Mouse (Mus musculus) CH12.LX (cell line): ENCODE measurements around the gene Srsf12.

Source experiments
- BHLHE40 ChIP-seq: IDR thresholded peaks from 2 replicates; pipeline ENCODE4 v1.6.1; 2011; ENCODE audit warnings: mild to moderate bottlenecking, low read depth, low read length, improper control_type of control experiment
- CHD1 ChIP-seq: IDR thresholded peaks from 2 replicates; pipeline ENCODE4 v1.6.1; 2012; ENCODE audit warnings: low read depth, low read length, improper control_type of control experiment, inconsistent platforms
- CHD2 ChIP-seq: IDR thresholded peaks from 2 replicates; pipeline ENCODE4 v1.6.1; 2011; ENCODE audit warnings: low read length, improper control_type of control experiment
- CTCF ChIP-seq, 2 experiments: IDR thresholded peaks in 1 of 2; conservative IDR thresholded peaks in 1 of 2; 2 replicates each; pipeline ENCODE4 v1.5.1; 2011 to 2012; ENCODE audit warnings: low read depth in 2 of 2, low read length in 2 of 2, improper control_type of control experiment in 1 of 2, inconsistent platforms in 1 of 2, mild to moderate bottlenecking in 1 of 2, moderate library complexity in 1 of 2
- GABPA ChIP-seq: IDR thresholded peaks from 2 replicates; pipeline ENCODE4 v1.6.1; 2012; ENCODE audit warnings: low read depth, low read length, improper control_type of control experiment, inconsistent platforms; ENCODE audit not compliant: insufficient replicate concordance
- JUND ChIP-seq: conservative IDR thresholded peaks from 2 replicates; pipeline ENCODE4 v1.6.1; 2011; ENCODE audit warnings: low read depth, low read length, improper control_type of control experiment
- MAFK ChIP-seq: IDR thresholded peaks from 2 replicates; pipeline ENCODE4 v1.6.1; 2011; ENCODE audit warnings: low read length, improper control_type of control experiment; ENCODE audit not compliant: insufficient replicate concordance
- MAX ChIP-seq: IDR thresholded peaks from 2 replicates; pipeline ENCODE4 v1.6.1; 2011; ENCODE audit warnings: low read length, improper control_type of control experiment
- POLR2A ChIP-seq: IDR thresholded peaks from 2 replicates; pipeline ENCODE4 v1.6.1; 2011; ENCODE audit warnings: low read depth, mild to moderate bottlenecking, improper control_type of control experiment, low read length
- SIN3A ChIP-seq: IDR thresholded peaks from 2 replicates; pipeline ENCODE4 v1.6.1; 2012; ENCODE audit warnings: low read length, improper control_type of control experiment, inconsistent platforms
- TBP ChIP-seq: conservative IDR thresholded peaks from 2 replicates; pipeline ENCODE4 v1.6.1; 2011; ENCODE audit warnings: low read depth, low read length, improper control_type of control experiment
- TCF12 ChIP-seq: IDR thresholded peaks from 2 replicates; pipeline ENCODE4 v1.6.1; 2014; ENCODE audit warnings: low read depth, mild to moderate bottlenecking, inconsistent platforms, low read length, improper control_type of control experiment
- ZC3H11A ChIP-seq: IDR thresholded peaks from 2 replicates; pipeline ENCODE4 v1.6.1; 2012; ENCODE audit warnings: low read depth, mild to moderate bottlenecking, inconsistent platforms, low read length, improper control_type of control experiment
- ZKSCAN1 ChIP-seq: IDR thresholded peaks from 2 replicates; pipeline ENCODE4 v1.6.1; 2012; ENCODE audit warnings: low read depth, inconsistent platforms, low read length, improper control_type of control experiment, borderline replicate concordance

DNA sequence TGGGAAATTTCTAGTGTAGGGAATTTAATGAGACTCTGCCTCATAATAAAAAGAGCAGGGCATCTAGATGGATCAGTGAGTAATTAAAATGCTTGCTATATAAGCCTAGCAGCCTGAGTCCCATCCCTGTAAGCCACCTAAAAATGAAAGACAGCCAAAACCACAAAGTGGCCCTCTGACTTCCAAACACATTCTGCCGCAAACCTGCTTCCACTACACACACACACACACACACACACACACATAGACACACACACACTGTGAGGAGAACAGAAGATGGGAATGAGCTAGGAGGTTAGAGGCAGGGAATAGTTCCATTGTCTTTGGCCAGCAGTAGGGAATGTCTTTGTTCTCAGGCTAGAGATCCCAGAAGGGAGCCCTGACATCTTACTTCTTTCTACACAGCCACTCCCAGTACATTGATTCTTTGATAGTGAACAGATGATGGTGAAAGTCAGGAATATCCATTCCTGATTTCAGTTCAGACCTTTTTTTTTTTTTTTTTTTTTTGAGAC is 41.0 kb downstream of the Srsf12 start:
- no peak for TF ChIP-seq MAX
- TF ChIP-seq CTCF (conservative IDR thresholded peaks at IDR 0.05 in 1 of 2, IDR thresholded peaks at IDR 0.05 in 1 of 2; ENCODE audit: low read depth in 2 of 2, low read length in 2 of 2), result no peak
- TF ChIP-seq ZKSCAN1, result no peak
- no peak for TF ChIP-seq CHD1
- TF ChIP-seq TCF12, result no peak
- TF ChIP-seq SIN3A, result no peak
- no peak for TF ChIP-seq CHD2
- no peak for TF ChIP-seq JUND
- TF ChIP-seq BHLHE40, result no peak
- TF ChIP-seq POLR2A, result no peak
- TF ChIP-seq ZC3H11A, result no peak
- no peak for TF ChIP-seq GABPA
- no peak for TF ChIP-seq MAFK
- no peak for TF ChIP-seq TBP
